Mouse (Mus musculus): ENCODE data around the gene Wdfy2.

The Wdfy2 gene

GRCm38 (mm10) chr14:62845011-62845840 is 7.7 kb downstream of the Wdfy2 start:
- DNase-seq: peak; percentile 57 to 81

- peak; percentile 50 to 72 for DNase-seq
These were observed 13.5 kb downstream of the Wdfy2 start for GRCm38 (mm10) chr14:62850980-62851379.

GRCm38 (mm10) chr14:62852840-62853239 is 15.4 kb downstream of the Wdfy2 start:
- no peak for DNase-seq

- no peak for DNase-seq
These were observed 17.8 kb downstream of the Wdfy2 start for GRCm38 (mm10) chr14:62855077-62855835.

GRCm38 (mm10) chr14:62855863-62856262 is 18.4 kb downstream of the Wdfy2 start:
- DNase-seq: peak in 1 of 2 experiments; percentile 45

GRCm38 (mm10) chr14:62856490-62856889 is 19.0 kb downstream of the Wdfy2 start:
- no peak for DNase-seq

GRCm38 (mm10) chr14:62857879-62858278 is 20.4 kb downstream of the Wdfy2 start:
- no peak for DNase-seq

- no peak for DNase-seq
These were observed 20.8 kb downstream of the Wdfy2 start for GRCm38 (mm10) chr14:62858311-62858710.

GRCm38 (mm10) chr14:62862564-62862963 is 25.1 kb downstream of the Wdfy2 start:
- no peak for DNase-seq

GRCm38 (mm10) chr14:62864254-62864653 is 26.8 kb downstream of the Wdfy2 start:
- no peak for DNase-seq

GRCm38 (mm10) chr14:62865405-62865804 is 27.9 kb downstream of the Wdfy2 start:
- no peak for DNase-seq

- DNase-seq: no peak
These were observed 29.6 kb downstream of the Wdfy2 start for GRCm38 (mm10) chr14:62867069-62867468.

- no peak for DNase-seq
These were observed 30.1 kb downstream of the Wdfy2 start for GRCm38 (mm10) chr14:62867576-62867975.

- DNase-seq: no peak
These were observed 30.8 kb downstream of the Wdfy2 start for GRCm38 (mm10) chr14:62868254-62868653.

- no peak for DNase-seq
These were observed 32.8 kb downstream of the Wdfy2 start for GRCm38 (mm10) chr14:62870238-62870638.

- DNase-seq: no peak
These were observed 34.0 kb downstream of the Wdfy2 start for GRCm38 (mm10) chr14:62871431-62871830.

GRCm38 (mm10) chr14:62871932-62872331 is 34.5 kb downstream of the Wdfy2 start:
- DNase-seq: no peak

- no peak for DNase-seq
These were observed 36.3 kb downstream of the Wdfy2 start for GRCm38 (mm10) chr14:62873820-62874219.

GRCm38 (mm10) chr14:62874348-62874747 is 36.9 kb downstream of the Wdfy2 start:
- DNase-seq: no peak

- DNase-seq: no peak
These were observed 40.6 kb downstream of the Wdfy2 start for GRCm38 (mm10) chr14:62878076-62878475.

- no peak for DNase-seq
These were observed 41.4 kb downstream of the Wdfy2 start for GRCm38 (mm10) chr14:62878634-62879430.

- peak; percentile 80 to 82 for DNase-seq
These were observed 42.0 kb downstream of the Wdfy2 start for GRCm38 (mm10) chr14:62879497-62879896.
